Mouse (Mus musculus): Measurements from ENCODE around the gene Dolk.

Dolk gene

DNA sequence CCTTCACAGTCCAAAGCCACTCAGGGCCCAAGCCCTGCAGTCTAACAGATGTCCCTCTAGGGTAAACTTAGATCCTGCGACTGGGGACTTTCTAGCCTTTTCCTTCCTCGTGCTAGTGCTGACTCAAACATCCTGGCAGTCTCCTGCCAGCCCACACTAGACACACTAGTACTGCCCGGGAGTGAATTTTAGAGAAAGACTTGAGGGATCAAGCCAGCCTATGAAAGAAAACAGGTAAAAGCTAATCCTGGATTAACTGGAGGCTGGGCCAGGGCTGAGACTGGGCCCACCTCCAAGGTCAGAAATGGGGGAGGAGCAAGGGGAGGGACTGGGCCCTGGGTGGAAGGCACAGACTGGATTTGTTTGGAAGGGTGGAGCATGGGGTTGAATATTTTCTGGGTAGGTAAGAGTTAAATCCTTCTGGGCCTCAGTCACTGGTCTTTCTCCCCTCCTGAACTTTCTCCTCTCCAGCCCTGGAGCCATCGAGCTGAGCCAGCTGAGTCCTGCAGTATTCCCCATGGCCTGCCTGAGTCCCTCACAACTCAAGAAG lies 19.7 kb downstream of the Dolk start:
- no peak for DNase-seq

- no peak for DNase-seq
Measured at GRCm38 (mm10) chr2:30265767-30266253, 20.3 kb downstream of the Dolk start, which contains the start of gene Phyhd1. TSS of gene Phyhd1 (plus strand) at chr2:30266203.

GRCm38 (mm10) chr2:30264671-30265519 lies 21.2 kb downstream of the Dolk start:
- DNase-seq: no peak

DNA sequence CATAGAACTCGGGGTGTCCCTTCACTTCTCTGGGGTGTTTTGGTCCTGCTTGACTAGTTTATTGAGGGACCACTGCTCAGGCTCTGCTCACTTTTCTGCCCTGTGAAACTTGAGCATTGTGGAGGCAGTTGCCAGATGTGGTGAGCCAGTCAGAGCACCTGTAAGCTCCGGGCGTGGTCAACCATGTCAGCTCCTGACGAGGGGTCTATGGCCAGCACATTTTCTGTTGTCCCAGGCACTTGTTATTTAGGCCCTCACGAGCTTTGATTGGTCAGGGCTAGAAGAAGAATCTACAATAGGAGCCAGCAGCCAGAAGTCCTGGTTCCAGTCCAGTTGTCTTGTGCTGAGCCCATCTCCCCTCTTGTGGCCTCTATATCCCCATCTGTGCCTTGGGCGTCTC lies 22.3 kb downstream of the Dolk start:
- no peak for DNase-seq

DNA sequence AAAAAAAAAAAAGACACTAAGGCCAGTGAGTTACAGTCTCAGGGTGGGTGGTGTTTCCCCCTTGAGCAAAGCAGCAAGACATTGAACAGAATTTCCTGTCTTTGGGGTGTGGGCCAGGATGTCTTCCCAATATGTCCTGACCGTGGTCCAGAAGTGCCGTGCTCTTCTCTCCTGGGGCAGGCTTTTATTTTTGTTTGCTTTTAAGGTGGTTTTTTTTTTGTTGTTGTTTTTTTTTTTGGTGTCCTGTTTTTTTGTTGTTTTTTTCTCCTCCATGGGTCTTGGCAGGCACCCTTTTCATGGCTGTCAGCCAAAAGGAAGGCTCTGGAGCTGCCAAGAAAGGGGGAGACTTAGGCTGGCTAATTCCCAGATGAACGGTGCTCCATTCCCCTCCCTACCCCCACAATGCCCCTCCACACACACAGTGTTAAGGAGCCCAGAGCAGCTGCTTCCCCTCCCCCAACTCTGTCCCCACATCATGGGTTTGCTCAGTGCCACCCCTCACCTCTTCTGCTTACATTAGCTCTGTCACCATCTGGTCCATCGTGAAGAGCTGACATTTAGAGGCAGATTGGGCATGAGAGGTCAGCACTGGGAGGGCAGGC lies 23.2 kb downstream of the Dolk start:
- DNase-seq: no peak

DNA sequence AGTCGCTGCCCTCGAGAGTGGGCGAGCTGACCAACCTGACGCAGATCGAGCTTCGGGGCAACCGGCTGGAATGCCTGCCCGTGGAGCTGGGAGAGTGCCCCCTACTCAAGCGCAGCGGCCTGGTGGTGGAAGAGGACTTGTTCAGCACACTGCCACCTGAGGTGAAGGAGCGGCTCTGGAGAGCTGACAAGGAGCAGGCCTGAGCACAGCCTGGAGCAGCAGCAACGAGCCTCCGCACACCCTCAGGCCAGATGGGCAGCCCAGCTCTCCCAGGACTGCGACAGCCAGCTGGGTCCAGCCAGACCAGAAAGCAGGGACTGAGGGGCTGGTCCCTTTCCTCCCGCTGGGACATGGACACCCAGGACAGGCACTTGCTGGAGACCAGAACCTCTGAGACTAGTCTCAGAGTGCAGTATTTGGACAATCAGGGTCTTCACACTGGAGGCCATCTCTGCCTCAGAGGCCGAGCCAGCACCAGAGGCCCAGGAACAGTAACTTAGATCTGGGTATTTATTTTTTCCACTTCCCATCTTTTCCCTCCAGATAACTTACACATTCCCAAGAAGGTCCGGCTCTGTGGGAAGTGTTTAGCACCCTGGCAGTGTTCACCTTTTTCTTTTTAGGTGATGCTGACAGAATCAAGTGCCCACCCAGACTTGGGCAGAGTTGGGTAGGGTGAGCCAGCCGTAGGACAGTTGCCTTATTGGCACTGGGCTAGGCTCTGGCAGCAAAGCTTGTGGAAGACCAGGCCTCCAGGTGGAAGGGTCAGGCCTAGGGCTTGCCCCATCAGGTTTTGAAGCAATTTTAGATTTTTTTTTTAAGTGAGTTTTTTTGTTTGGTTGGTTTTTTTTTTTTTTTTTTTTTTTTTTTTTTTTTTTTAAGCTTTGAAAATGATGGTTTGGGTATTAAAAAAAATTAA lies 24.0 kb downstream of the Dolk start:
- no peak for DNase-seq

GRCm38 (mm10) chr2:30261064-30261736 lies 24.9 kb downstream of the Dolk start:
- no peak for DNase-seq

- no peak for DNase-seq
Measured at GRCm38 (mm10) chr2:30259131-30260064, 26.7 kb downstream of the Dolk start.

DNA sequence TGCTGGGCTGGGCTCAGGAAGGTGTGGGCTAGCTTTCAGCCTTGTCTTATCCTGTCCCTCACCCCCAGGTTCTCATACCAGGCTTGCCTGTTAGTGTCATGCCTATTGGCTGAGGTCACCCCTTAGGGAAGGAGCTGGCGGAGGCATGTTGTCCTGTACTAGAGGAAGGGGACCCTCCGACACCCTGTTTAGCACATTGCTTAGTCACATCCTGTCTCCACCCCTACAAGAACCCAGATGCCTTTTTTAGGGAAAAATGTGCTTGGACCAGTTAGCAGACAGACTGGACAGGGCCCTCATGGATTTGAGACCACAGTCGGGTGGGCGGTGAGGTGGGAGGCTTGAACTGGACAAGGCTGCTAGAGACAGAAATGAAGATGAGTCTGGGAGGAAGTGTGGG lies 27.5 kb downstream of the Dolk start:
- no peak for DNase-seq

- DNase-seq: no peak
Measured at GRCm38 (mm10) chr2:30257699-30258460, 28.3 kb downstream of the Dolk start.

- no peak for DNase-seq
Measured at GRCm38 (mm10) chr2:30256616-30257350, 29.4 kb downstream of the Dolk start.

- DNase-seq: no peak
Measured at GRCm38 (mm10) chr2:30255631-30256395, 30.3 kb downstream of the Dolk start.

DNA sequence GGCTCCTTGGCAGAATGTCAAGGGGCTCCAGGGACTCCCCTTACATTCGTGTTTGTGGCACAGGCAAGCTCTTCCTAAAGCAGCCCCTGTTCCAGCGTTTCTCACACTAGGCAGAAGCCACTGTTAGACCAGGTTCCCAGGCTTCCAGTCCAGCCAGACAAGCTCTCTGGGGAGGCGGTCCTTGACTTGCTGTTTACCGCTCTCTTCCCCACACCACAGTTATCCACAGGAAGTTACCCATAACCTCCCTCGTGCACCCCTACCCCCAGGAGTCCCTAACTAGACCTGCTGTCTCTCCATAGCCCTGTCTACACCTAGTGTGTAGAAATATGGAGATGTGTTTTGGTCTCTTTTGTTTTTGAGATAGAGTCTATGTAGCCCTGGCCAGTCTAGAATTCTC lies 32.3 kb downstream of the Dolk start:
- peak; percentile 38 for DNase-seq

DNA sequence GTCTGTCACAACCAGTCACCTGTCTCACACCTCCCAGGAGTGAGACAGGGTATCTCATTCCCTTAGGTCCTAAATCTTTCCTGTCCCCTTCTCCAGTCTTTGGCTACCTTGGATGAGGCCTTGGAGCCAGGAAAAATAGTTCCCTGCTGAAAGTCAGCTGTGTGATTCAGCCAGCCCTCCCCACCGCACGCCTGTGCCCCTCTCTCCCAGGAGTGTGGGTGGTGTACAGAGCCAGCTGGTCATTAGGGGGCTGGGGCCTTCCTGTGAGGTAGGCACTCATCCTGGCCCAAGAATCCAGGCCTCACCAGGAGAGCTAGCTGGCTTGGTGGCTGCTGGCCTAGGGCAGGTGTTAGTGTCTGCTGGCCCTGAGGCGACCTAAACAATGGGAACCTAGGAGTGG lies 33.6 kb downstream of the Dolk start:
- no peak for DNase-seq

- peak; percentile 88 for DNase-seq
Measured at GRCm38 (mm10) chr2:30251417-30252104, 34.6 kb downstream of the Dolk start.

DNA sequence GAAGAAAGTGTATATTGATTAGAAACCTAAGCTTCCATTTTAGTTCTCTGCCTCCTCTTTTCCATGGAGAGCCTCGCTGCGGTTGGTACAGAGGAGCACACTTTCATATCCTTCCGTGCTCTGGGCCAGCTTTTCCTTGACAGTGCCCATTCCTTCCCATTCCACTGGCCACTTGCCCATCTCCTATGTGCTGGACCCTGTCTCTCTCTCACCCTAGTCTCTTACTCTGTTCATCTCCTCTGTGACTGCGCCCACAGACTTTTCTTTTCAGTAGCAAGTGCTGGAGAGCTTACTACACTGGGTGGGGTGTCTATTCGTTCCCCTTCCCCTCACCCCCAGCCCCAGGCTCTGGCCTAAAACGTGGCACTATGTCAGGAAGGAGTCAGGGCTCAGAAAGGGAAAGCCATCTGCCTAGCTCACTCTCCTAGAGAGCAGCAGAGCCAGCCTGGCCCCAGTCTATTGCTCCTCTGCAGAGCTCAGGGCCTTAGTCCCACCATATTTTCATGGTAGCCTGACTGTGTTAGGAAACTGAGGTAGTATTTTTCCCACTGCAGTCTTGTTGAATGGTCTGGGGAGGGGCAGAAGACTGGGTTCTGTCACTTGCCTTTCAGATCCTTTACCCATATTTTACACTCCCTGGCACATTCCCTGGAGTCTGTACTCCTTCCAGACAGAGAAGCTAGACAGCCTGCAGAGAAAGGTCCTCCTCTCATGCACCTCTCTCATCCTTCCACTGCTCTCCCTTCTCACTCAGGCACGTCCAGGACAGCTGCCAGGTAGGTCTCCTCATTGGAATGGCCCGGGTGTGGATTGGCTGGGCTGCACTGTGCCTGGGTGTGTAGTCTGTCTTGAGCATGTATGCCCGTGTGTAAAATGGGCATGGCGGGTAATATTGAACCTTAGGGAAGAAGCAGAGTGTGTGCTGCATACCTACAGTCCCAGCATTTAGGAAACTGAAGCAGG lies 35.7 kb downstream of the Dolk start:
- no peak for DNase-seq

GRCm38 (mm10) chr2:30249182-30249581 lies 37.0 kb downstream of the Dolk start:
- no peak for DNase-seq
